Mouse (Mus musculus): Measurements from ENCODE around the gene Adal.
A peak's percentile ranks its signal among the peaks of the same experiment; 100 is the strongest.

- TF ChIP-seq EP300 (IDR thresholded peaks at IDR 0.05; ENCODE audit: low read depth): no peak
- TF ChIP-seq CTCF (IDR thresholded peaks at IDR 0.05; ENCODE audit: low read depth): peak; percentile 63
Observed at GRCm38 (mm10) chr2:121178828-121179479, 38.7 kb downstream of the Adal start.
